Mouse (Mus musculus): ENCODE measurements around the gene Ddah2. TPM values are rescaled to one million over a fixed set of nuclear protein-coding genes. Genes with fewer than 3 reads are reported as not detected.

Gene Ddah2
- polyA plus RNA-seq, 1 experiment from 2014 or later: 653 TPM

- peak within 1 kb of the TSS; percentile 47 for H3K4me2 ChIP-seq
- 4% methylated on average over 65 of the region's 67 CpGs for WGBS
- peak within 1 kb of the TSS; percentile 92 for H3K9ac ChIP-seq (ENCODE audit: low read length)
- peak within 1 kb of the TSS; percentile 60 for H3K4me3 ChIP-seq (ENCODE audit: low read depth, low read length)
- H3K9me3 ChIP-seq (ENCODE audit: control insufficient read depth, low read length): no peaks in the 10 kb centered on the region
- H3K27me3 ChIP-seq (ENCODE audit: control insufficient read depth, insufficient read depth, low read length): no peaks in the 10 kb centered on the region
- H3K4me1 ChIP-seq (ENCODE audit: control insufficient read depth, insufficient read depth, low read length): peaks cover 5% of the 10 kb centered on the region
- peak within 1 kb of the TSS; percentile 94 for H3K27ac ChIP-seq (ENCODE audit: low read depth, low read length)
- peak; percentile 98 for ATAC-seq (ENCODE audit: low FRiP score)
- H3K36me3 ChIP-seq (ENCODE audit: control insufficient read depth, insufficient read depth, low read length): peaks cover 2% of the 10 kb centered on the region; the same call in 1 of the 2 replicates
- DNase-seq (ENCODE audit: low spot score, missing footprints): peak; percentile 99
Measured at GRCm38 (mm10) chr17:35088825-35089644, 30.2 kb downstream of the Ddah2 start, which contains the start of gene Abhd16a. Abhd16a (plus strand) TSS chr17:35089263.

- WGBS: 82% methylated on average over 8 of the region's 8 CpGs
- Histone ChIP-seq H3K36me3 (ENCODE audit: control insufficient read depth, insufficient read depth, low read length) (peaks cover 2% of the 10 kb centered on the region; the same call in 1 of the 2 replicates), H3K4me1 (ENCODE audit: control insufficient read depth, insufficient read depth, low read length) (peaks cover 5% of the 10 kb centered on the region), H3K4me2 (peak overlapping the region; percentile 47), H3K4me3 (ENCODE audit: low read depth, low read length) (peak overlapping the region; percentile 60), H3K27ac (ENCODE audit: low read depth, low read length) (no peak overlapping the region), H3K9ac (ENCODE audit: low read length) (peak overlapping the region; percentile 92; the same call in 1 of the 2 replicates), H3K9me3 (ENCODE audit: control insufficient read depth, low read length) (no peaks in the 10 kb centered on the region), H3K27me3 (ENCODE audit: control insufficient read depth, insufficient read depth, low read length) (no peaks in the 10 kb centered on the region)
- no peak for DNase-seq (ENCODE audit: low spot score, missing footprints)
- no peak for ATAC-seq (ENCODE audit: low FRiP score)
Measured at GRCm38 (mm10) chr17:35090166-35090932, 31.5 kb downstream of the Ddah2 start.

GRCm38 (mm10) chr17:35092403-35093198 is 33.8 kb downstream of the Ddah2 start:
- Histone ChIP-seq H3K27ac (ENCODE audit: low read depth, low read length) (no peak overlapping the region), H3K36me3 (ENCODE audit: control insufficient read depth, insufficient read depth, low read length) (peaks cover 5% of the 10 kb centered on the region; the same call in 1 of the 2 replicates)
- 88% methylated on average over 14 of the region's 14 CpGs for WGBS

GRCm38 (mm10) chr17:35094475-35095365 is 35.9 kb downstream of the Ddah2 start:
- WGBS: 91% methylated on average over 15 of the region's 15 CpGs
- DNase-seq (ENCODE audit: low spot score, missing footprints): no peak
- Histone ChIP-seq H3K4me3 (ENCODE audit: low read depth, low read length) (no peak overlapping the region), H3K27ac (ENCODE audit: low read depth, low read length) (no peak overlapping the region), H3K9ac (ENCODE audit: low read length) (no peak overlapping the region), H3K4me1 (ENCODE audit: control insufficient read depth, insufficient read depth, low read length) (peaks cover 5% of the 10 kb centered on the region), H3K4me2 (no peak overlapping the region), H3K36me3 (ENCODE audit: control insufficient read depth, insufficient read depth, low read length) (peaks cover 5% of the 10 kb centered on the region; the same call in 1 of the 2 replicates), H3K27me3 (ENCODE audit: control insufficient read depth, insufficient read depth, low read length) (no peaks in the 10 kb centered on the region), H3K9me3 (ENCODE audit: control insufficient read depth, low read length) (no peaks in the 10 kb centered on the region)
- ATAC-seq (ENCODE audit: low FRiP score): no peak

More at GRCm38 (mm10) chr17:35092403-35093198, 33.8 kb downstream of the Ddah2 start:
- peaks cover 5% of the 10 kb centered on the region for H3K4me1 ChIP-seq (ENCODE audit: control insufficient read depth, insufficient read depth, low read length)
- no peaks in the 10 kb centered on the region for H3K9me3 ChIP-seq (ENCODE audit: control insufficient read depth, low read length)
- H3K4me2 ChIP-seq: no peak overlapping the region
- ATAC-seq (ENCODE audit: low FRiP score) (no peak), DNase-seq (ENCODE audit: low spot score, missing footprints) (no peak)
- no peak overlapping the region for H3K4me3 ChIP-seq (ENCODE audit: low read depth, low read length)
- H3K9ac ChIP-seq (ENCODE audit: low read length): no peak overlapping the region
- no peaks in the 10 kb centered on the region for H3K27me3 ChIP-seq (ENCODE audit: control insufficient read depth, insufficient read depth, low read length)

GRCm38 (mm10) chr17:35096597-35096996 is 37.8 kb downstream of the Ddah2 start:
- Histone ChIP-seq H3K9me3 (ENCODE audit: control insufficient read depth, low read length) (no peaks in the 10 kb centered on the region), H3K4me3 (ENCODE audit: low read depth, low read length) (no peak overlapping the region), H3K4me1 (ENCODE audit: control insufficient read depth, insufficient read depth, low read length) (no peaks in the 10 kb centered on the region), H3K4me2 (no peak overlapping the region), H3K9ac (ENCODE audit: low read length) (no peak overlapping the region), H3K27me3 (ENCODE audit: control insufficient read depth, insufficient read depth, low read length) (no peaks in the 10 kb centered on the region), H3K36me3 (ENCODE audit: control insufficient read depth, insufficient read depth, low read length) (peaks cover 10% of the 10 kb centered on the region), H3K27ac (ENCODE audit: low read depth, low read length) (no peak overlapping the region)
- no peak for DNase-seq (ENCODE audit: low spot score, missing footprints)
- WGBS: 82% methylated on average over 12 of the region's 12 CpGs
- no peak for ATAC-seq (ENCODE audit: low FRiP score)

- DNase-seq (ENCODE audit: low spot score, missing footprints) (peak; percentile 73), ATAC-seq (ENCODE audit: low FRiP score) (no peak)
- Histone ChIP-seq H3K27me3 (ENCODE audit: control insufficient read depth, insufficient read depth, low read length) (no peaks in the 10 kb centered on the region), H3K9ac (ENCODE audit: low read length) (no peak overlapping the region), H3K9me3 (ENCODE audit: control insufficient read depth, low read length) (no peaks in the 10 kb centered on the region), H3K4me3 (ENCODE audit: low read depth, low read length) (no peak overlapping the region), H3K4me2 (no peak overlapping the region), H3K4me1 (ENCODE audit: control insufficient read depth, insufficient read depth, low read length) (no peaks in the 10 kb centered on the region), H3K36me3 (ENCODE audit: control insufficient read depth, insufficient read depth, low read length) (peaks cover 10% of the 10 kb centered on the region), H3K27ac (ENCODE audit: low read depth, low read length) (no peak overlapping the region)
- WGBS: 70% methylated on average over 12 of the region's 12 CpGs
Measured at GRCm38 (mm10) chr17:35097164-35097655, 38.4 kb downstream of the Ddah2 start.

GRCm38 (mm10) chr17:35100196-35100765 is 41.4 kb downstream of the Ddah2 start:
- WGBS: 77% methylated on average over 10 of the region's 10 CpGs
- Histone ChIP-seq H3K4me2 (no peak overlapping the region), H3K4me1 (ENCODE audit: control insufficient read depth, insufficient read depth, low read length) (no peaks in the 10 kb centered on the region), H3K36me3 (ENCODE audit: control insufficient read depth, insufficient read depth, low read length) (peaks cover 8% of the 10 kb centered on the region), H3K27me3 (ENCODE audit: control insufficient read depth, insufficient read depth, low read length) (no peaks in the 10 kb centered on the region), H3K9me3 (ENCODE audit: control insufficient read depth, low read length) (no peaks in the 10 kb centered on the region), H3K9ac (ENCODE audit: low read length) (no peak overlapping the region), H3K4me3 (ENCODE audit: low read depth, low read length) (no peak overlapping the region), H3K27ac (ENCODE audit: low read depth, low read length) (no peak overlapping the region)
- DNase-seq (ENCODE audit: low spot score, missing footprints) (no peak), ATAC-seq (ENCODE audit: low FRiP score) (no peak)
